Mouse (Mus musculus): ENCODE data around the gene Timeless. TPM values are rescaled to one million over a fixed set of nuclear protein-coding genes. Genes with fewer than 3 reads are reported as not detected.

The Timeless gene
- polyA plus RNA-seq, 1 experiment = 45.1 TPM

- TF ChIP-seq GATA1 (IDR thresholded peaks at IDR 0.05; ENCODE audit: low read length) = no peak
Observed at GRCm38 (mm10) chr10:128237807-128238480, 6.1 kb downstream of the Timeless start.

GRCm38 (mm10) chr10:128239140-128239539 is 7.3 kb downstream of the Timeless start:
- no peak for TF ChIP-seq GATA1 (IDR thresholded peaks at IDR 0.05; ENCODE audit: low read length)

GRCm38 (mm10) chr10:128240131-128240530 is 8.3 kb downstream of the Timeless start:
- TF ChIP-seq GATA1 (IDR thresholded peaks at IDR 0.05; ENCODE audit: low read length) = no peak

DNA sequence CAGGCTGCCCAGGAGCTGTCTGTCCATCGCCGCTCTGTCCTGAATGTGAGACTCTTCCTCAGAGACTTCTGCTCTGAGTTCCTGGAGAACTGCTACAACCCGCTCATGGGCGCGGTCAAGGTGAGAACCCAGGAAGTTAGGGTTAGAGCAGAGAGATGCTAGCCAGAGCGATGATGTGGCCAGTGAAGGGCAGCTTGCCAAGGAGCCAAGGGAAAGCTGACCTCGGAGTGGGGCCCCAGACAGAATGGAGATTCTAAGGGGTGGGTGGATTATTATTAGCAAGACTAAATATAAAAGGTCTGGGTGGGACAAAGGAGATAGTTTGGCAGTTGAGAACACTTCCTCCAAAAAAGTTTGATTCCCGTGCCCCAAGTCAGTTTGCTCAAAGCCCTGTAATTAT is 11.4 kb downstream of the Timeless start:
- no peak for TF ChIP-seq GATA1 (IDR thresholded peaks at IDR 0.05; ENCODE audit: low read length)

- no peak for TF ChIP-seq GATA1 (IDR thresholded peaks at IDR 0.05; ENCODE audit: low read length)
Observed at GRCm38 (mm10) chr10:128244121-128244520, 12.3 kb downstream of the Timeless start.

GRCm38 (mm10) chr10:128247020-128247732 is 15.3 kb downstream of the Timeless start:
- no peak for TF ChIP-seq GATA1 (IDR thresholded peaks at IDR 0.05; ENCODE audit: low read length)

DNA sequence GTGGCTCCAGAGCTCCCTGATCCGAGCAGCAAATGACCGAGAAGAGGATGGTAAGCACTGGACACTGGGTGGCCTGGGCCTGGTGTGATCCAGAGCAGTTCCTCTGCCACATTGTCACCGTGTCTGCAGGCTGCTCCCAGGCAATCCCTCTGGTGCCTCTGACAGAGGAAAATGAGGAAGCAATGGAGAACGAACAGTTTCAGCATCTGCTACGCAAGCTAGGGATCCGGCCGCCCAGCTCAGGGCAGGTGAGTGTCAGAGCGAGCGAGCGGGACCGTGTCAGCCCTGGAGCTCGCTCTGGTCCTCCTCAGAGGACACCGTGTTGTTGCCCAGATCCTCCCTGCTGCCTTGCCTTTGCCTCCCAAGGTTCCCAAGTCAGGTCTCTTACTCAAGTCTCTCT is 18.7 kb downstream of the Timeless start:
- no peak for TF ChIP-seq GATA1 (IDR thresholded peaks at IDR 0.05; ENCODE audit: low read length)

- TF ChIP-seq GATA1 (IDR thresholded peaks at IDR 0.05; ENCODE audit: low read length) = no peak
Observed at GRCm38 (mm10) chr10:128253677-128254255, 21.9 kb downstream of the Timeless start, which contains the start of gene Apon. Gene Apon, plus strand, starts transcription at chr10:128254096.

GRCm38 (mm10) chr10:128255925-128256324 is 24.1 kb downstream of the Timeless start:
- TF ChIP-seq GATA1 (IDR thresholded peaks at IDR 0.05; ENCODE audit: low read length) = no peak

- no peak for TF ChIP-seq GATA1 (IDR thresholded peaks at IDR 0.05; ENCODE audit: low read length)
Observed at GRCm38 (mm10) chr10:128256328-128256727, 24.5 kb downstream of the Timeless start.

DNA sequence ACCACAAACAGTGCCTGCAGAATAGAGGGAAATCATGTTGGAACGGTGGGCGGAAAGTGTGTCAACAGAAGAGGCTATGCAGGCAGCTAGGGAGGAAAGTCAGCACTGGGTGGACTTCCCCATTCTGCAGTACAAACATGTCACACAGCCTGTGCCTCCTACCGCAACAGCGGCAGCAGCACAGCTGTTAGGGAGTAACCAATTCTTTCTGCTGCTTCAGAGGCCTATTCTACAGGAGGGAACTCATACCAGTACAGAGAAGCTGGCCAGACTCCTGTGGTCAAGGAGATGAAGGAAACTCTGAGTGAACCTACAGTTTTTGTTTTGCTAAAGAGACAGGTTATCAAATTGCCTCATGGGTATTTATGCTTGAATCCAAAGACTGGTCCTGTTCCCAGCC is 27.1 kb downstream of the Timeless start:
- no peak for TF ChIP-seq GATA1 (IDR thresholded peaks at IDR 0.05; ENCODE audit: low read length)

GRCm38 (mm10) chr10:128259946-128260345 is 28.1 kb downstream of the Timeless start:
- no peak for TF ChIP-seq GATA1 (IDR thresholded peaks at IDR 0.05; ENCODE audit: low read length)

- no peak for TF ChIP-seq GATA1 (IDR thresholded peaks at IDR 0.05; ENCODE audit: low read length)
Observed at GRCm38 (mm10) chr10:128262300-128262699, 30.4 kb downstream of the Timeless start.

GRCm38 (mm10) chr10:128263393-128264310 is 31.8 kb downstream of the Timeless start:
- TF ChIP-seq GATA1 (IDR thresholded peaks at IDR 0.05; ENCODE audit: low read length) = no peak

- no peak for TF ChIP-seq GATA1 (IDR thresholded peaks at IDR 0.05; ENCODE audit: low read length)
Observed at GRCm38 (mm10) chr10:128268371-128268770, 36.5 kb downstream of the Timeless start, which contains the start of gene Apof. Gene Apof, plus strand, starts transcription at chr10:128268671.
